Comparison of ENCODE assay signal across 8 mouse cellular contexts in the genomic region with DNA sequence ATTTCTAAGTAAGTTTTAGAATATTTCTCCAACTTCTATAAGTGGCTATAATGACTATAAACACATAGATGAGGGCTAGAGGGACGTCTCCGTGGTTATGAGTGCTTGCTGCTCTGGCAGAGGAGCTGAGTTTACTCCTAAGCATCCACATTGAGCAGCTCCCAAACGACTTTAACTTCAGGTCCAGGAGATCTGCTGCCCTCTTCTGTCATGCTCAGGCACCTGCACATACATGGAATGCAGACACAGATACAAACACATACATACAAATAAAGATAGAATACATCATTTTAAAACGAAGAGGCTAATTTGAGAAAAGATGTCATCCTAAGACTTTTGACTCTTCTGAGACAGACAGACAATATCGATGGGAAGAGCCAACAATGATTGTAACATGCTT. TPM values are rescaled to one million over a fixed set of nuclear protein-coding genes. Genes with fewer than 3 reads are reported as not detected.
A peak's percentile ranks its signal among the peaks of the same experiment; 100 is the strongest.
DNase-seq lines count a peak whose midpoint lies in the region; ATAC-seq and TF ChIP-seq lines count a peak whose summit lies in the region.

No protein-coding gene starts in this region.

- H3K9me3 ChIP-seq in forebrain, postnatal 0 days (ENCODE audit: low read length), result no peaks in the 10 kb centered on the region
- H3K9me3 ChIP-seq in forebrain, embryonic 16.5 days (ENCODE audit: control insufficient read depth, low read length), result no peaks in the 10 kb centered on the region
- no peaks in the 10 kb centered on the region for H3K9me3 ChIP-seq in liver, postnatal 0 days (ENCODE audit: low read length)
- no peaks in the 10 kb centered on the region for H3K9me3 ChIP-seq in liver, embryonic 11.5 days (ENCODE audit: control insufficient read depth, low read length)
- no peaks in the 10 kb centered on the region for H3K9me3 ChIP-seq in intestine, embryonic 15.5 days

- H3K4me1 ChIP-seq in forebrain, postnatal 0 days (ENCODE audit: insufficient read depth), result peaks cover 9% of the 10 kb centered on the region
- H3K4me1 ChIP-seq in forebrain, embryonic 16.5 days (replicated peaks; ENCODE audit: control insufficient read depth, insufficient read depth, low read length), result peaks cover 9% of the 10 kb centered on the region
- peaks cover 13% of the 10 kb centered on the region for H3K4me1 ChIP-seq in liver, postnatal 0 days (ENCODE audit: insufficient read depth)
- H3K4me1 ChIP-seq in liver, embryonic 11.5 days (replicated peaks; ENCODE audit: control insufficient read depth, insufficient read depth, low read length), result peaks cover 4% of the 10 kb centered on the region
- H3K4me1 ChIP-seq in intestine, embryonic 15.5 days (replicated peaks), result peaks cover 4% of the 10 kb centered on the region; the same call in 1 of the 2 replicates

- H3K27ac ChIP-seq in forebrain, postnatal 0 days (ENCODE audit: low read depth, low read length), result no peak overlapping the region
- no peak overlapping the region for H3K27ac ChIP-seq in forebrain, embryonic 16.5 days (ENCODE audit: low read length)
- no peak overlapping the region for H3K27ac ChIP-seq in liver, postnatal 0 days (ENCODE audit: low read depth)
- no peak overlapping the region for H3K27ac ChIP-seq in liver, embryonic 11.5 days (ENCODE audit: low read depth, low read length)
- no peak overlapping the region for H3K27ac ChIP-seq in intestine, embryonic 15.5 days

- peak; percentile 87 for TF ChIP-seq CTCF in forebrain, postnatal 0 days (IDR thresholded peaks at IDR 0.05; ENCODE audit: low read depth)
- TF ChIP-seq CTCF in liver, postnatal 0 days (IDR thresholded peaks at IDR 0.05; ENCODE audit: low read depth), result peak; percentile 52

- DNase-seq in forebrain, postnatal 0 days, result peak; percentile 72
- DNase-seq in liver, postnatal 0 days, result no peak
- DNase-seq in liver, embryonic 11.5 days (ENCODE audit: low spot score), result no peak
- peak; percentile 16 for DNase-seq in MEL-GATA-1-ER (ENCODE audit: extremely low read depth, low read depth)
- peak; percentile 18 for DNase-seq in lung, postnatal 10 days
- no peak for DNase-seq in ovary, postnatal 14 days (ENCODE audit: low spot score)

- no peaks in the 10 kb centered on the region for H3K27me3 ChIP-seq in forebrain, postnatal 0 days (ENCODE audit: insufficient read depth, low read length)
- H3K27me3 ChIP-seq in forebrain, embryonic 16.5 days (replicated peaks; ENCODE audit: control insufficient read depth, insufficient read depth, low read length), result no peaks in the 10 kb centered on the region
- no peaks in the 10 kb centered on the region for H3K27me3 ChIP-seq in liver, postnatal 0 days (ENCODE audit: insufficient read depth, low read length)
- H3K27me3 ChIP-seq in liver, embryonic 11.5 days (replicated peaks; ENCODE audit: control insufficient read depth, insufficient read depth, low read length), result no peaks in the 10 kb centered on the region
- H3K27me3 ChIP-seq in intestine, embryonic 15.5 days (replicated peaks), result no peaks in the 10 kb centered on the region

- TF ChIP-seq EP300 in liver, postnatal 0 days (IDR thresholded peaks at IDR 0.05; ENCODE audit: low read depth), result no peak

- no peak overlapping the region for H3K4me3 ChIP-seq in forebrain, postnatal 0 days (ENCODE audit: low read depth, low read length)
- H3K4me3 ChIP-seq in forebrain, embryonic 16.5 days (replicated peaks; ENCODE audit: low read length), result no peak overlapping the region
- H3K4me3 ChIP-seq in liver, postnatal 0 days (ENCODE audit: low read depth, low read length), result no peak overlapping the region
- H3K4me3 ChIP-seq in liver, embryonic 11.5 days (ENCODE audit: low read depth, low read length), result no peak overlapping the region
- H3K4me3 ChIP-seq in intestine, embryonic 15.5 days (replicated peaks), result no peak overlapping the region

- no peak overlapping the region for H3K4me2 ChIP-seq in forebrain, postnatal 0 days (ENCODE audit: low read depth)
- H3K4me2 ChIP-seq in forebrain, embryonic 16.5 days (ENCODE audit: low read length), result no peak overlapping the region
- H3K4me2 ChIP-seq in liver, postnatal 0 days (ENCODE audit: low read depth, low read length), result no peak overlapping the region
- H3K4me2 ChIP-seq in liver, embryonic 11.5 days, result no peak overlapping the region
- H3K4me2 ChIP-seq in intestine, embryonic 15.5 days (replicated peaks), result no peak overlapping the region

- no peak for ATAC-seq in forebrain, postnatal 0 days
- no peak for ATAC-seq in forebrain, embryonic 16.5 days
- ATAC-seq in liver, postnatal 0 days, result no peak
- ATAC-seq in liver, embryonic 11.5 days (replicated peaks; ENCODE audit: low FRiP score), result no peak
- ATAC-seq in intestine, embryonic 15.5 days, result no peak

- no peak overlapping the region for H3K9ac ChIP-seq in forebrain, postnatal 0 days
- H3K9ac ChIP-seq in forebrain, embryonic 16.5 days (replicated peaks; ENCODE audit: low read depth, low read length), result no peak overlapping the region
- H3K9ac ChIP-seq in liver, postnatal 0 days (replicated peaks), result no peak overlapping the region
- no peak overlapping the region for H3K9ac ChIP-seq in liver, embryonic 11.5 days (ENCODE audit: low read depth, low read length)
- H3K9ac ChIP-seq in intestine, embryonic 15.5 days, result no peak overlapping the region

- no peaks in the 10 kb centered on the region for H3K36me3 ChIP-seq in forebrain, postnatal 0 days (ENCODE audit: insufficient read depth)
- no peaks in the 10 kb centered on the region for H3K36me3 ChIP-seq in forebrain, embryonic 16.5 days (ENCODE audit: control insufficient read depth, insufficient read depth)
- H3K36me3 ChIP-seq in liver, postnatal 0 days (replicated peaks; ENCODE audit: insufficient read depth, low read length), result no peaks in the 10 kb centered on the region
- H3K36me3 ChIP-seq in liver, embryonic 11.5 days (ENCODE audit: control insufficient read depth, insufficient read depth, low read length), result no peaks in the 10 kb centered on the region
- H3K36me3 ChIP-seq in intestine, embryonic 15.5 days, result no peaks in the 10 kb centered on the region

- 8% methylated on average over 5 of the region's 5 CpGs for WGBS in forebrain, postnatal 0 days
- WGBS in forebrain, embryonic 16.5 days, result 7% methylated on average over 5 of the region's 5 CpGs
- WGBS in liver, postnatal 0 days (ENCODE audit: insufficient replicate concordance), result 7% methylated on average over 5 of the region's 5 CpGs
- 9% methylated on average over 5 of the region's 5 CpGs for WGBS in liver, embryonic 11.5 days
- 8% methylated on average over 5 of the region's 5 CpGs for WGBS in intestine, embryonic 15.5 days

RNA-seq across cellular contexts. Expression of gene Opa1, which starts 3.5 kb away (rescaled TPM):
- 95.0 and 99.9 TPM in 2 replicates for total RNA-seq in forebrain, postnatal 0 days (2014; rRNA removed)
- polyA plus RNA-seq in forebrain, postnatal 0 days (2015; fragmentation: Nextera tagmentation; extraction: Ambion mirVana), result 30.7 and 42.8 TPM in 2 replicates
- 53.1 and 57.5 TPM in 2 replicates for polyA plus RNA-seq in forebrain, embryonic 16.5 days (2015; fragmentation: Nextera tagmentation; extraction: Ambion mirVana)
- polyA plus RNA-seq in liver, postnatal 0 days (2015; fragmentation: Nextera tagmentation; extraction: Ambion mirVana), result 12.3 and 15.2 TPM in 2 replicates
- 48.3 and 51.7 TPM in 2 replicates for polyA plus RNA-seq in liver, embryonic 11.5 days (2014; fragmentation: Nextera tagmentation; extraction: Ambion mirVana)
- 35.0 and 38.0 TPM in 2 replicates for polyA plus RNA-seq in intestine, embryonic 15.5 days (2015; fragmentation: Nextera tagmentation; extraction: Ambion mirVana)

RNA-seq across cellular contexts. Expression of gene Atp13a4, which starts 31.0 kb away (rescaled TPM):
- total RNA-seq in forebrain, postnatal 0 days (2014; rRNA removed), result 1.1 and 1.8 TPM in 2 replicates
- 1.8 and 1.9 TPM in 2 replicates for polyA plus RNA-seq in forebrain, postnatal 0 days (2015; fragmentation: Nextera tagmentation; extraction: Ambion mirVana)
- polyA plus RNA-seq in forebrain, embryonic 16.5 days (2015; fragmentation: Nextera tagmentation; extraction: Ambion mirVana), result 0.62 and 1.5 TPM in 2 replicates
- not detected in 2 replicates for polyA plus RNA-seq in liver, postnatal 0 days (2015; fragmentation: Nextera tagmentation; extraction: Ambion mirVana)
- 0.14 TPM in 2 replicates for polyA plus RNA-seq in liver, embryonic 11.5 days (2014; fragmentation: Nextera tagmentation; extraction: Ambion mirVana)
- polyA plus RNA-seq in intestine, embryonic 15.5 days (2015; fragmentation: Nextera tagmentation; extraction: Ambion mirVana), result 0.19 and 0.30 TPM in 2 replicates

Comparison
In these comparisons a context has a peak if more than half of its experiments do, and no peak if none do; other contexts are left out.
1. DNase-seq: peak in forebrain, postnatal 0 days (single experiment), MEL-GATA-1-ER (single experiment) and lung, postnatal 10 days (single experiment); none in liver, postnatal 0 days (single experiment), liver, embryonic 11.5 days (single experiment) and ovary, postnatal 14 days (single experiment).